Mouse (Mus musculus): Measurements from ENCODE around the gene Erv3. TPM values are rescaled to one million over a fixed set of nuclear protein-coding genes. Genes with fewer than 3 reads are reported as not detected.

Erv3 gene
- not detected in 2 replicates for polyA plus RNA-seq (2015; fragmentation: Nextera tagmentation; extraction: Ambion mirVana)

GRCm38 (mm10) chr2:131859721-131860120 is at the start of gene Erv3:
Erv3 (minus strand) TSS chr2:131859747.
- H3K27ac ChIP-seq = no peak within 1 kb of the TSS
- no peak within 1 kb of the TSS for H3K9ac ChIP-seq
- H3K36me3 ChIP-seq = no peaks in the 10 kb centered on the region
- H3K4me3 ChIP-seq (replicated peaks) = no peak within 1 kb of the TSS
- no peaks in the 10 kb centered on the region for H3K4me1 ChIP-seq
- H3K27me3 ChIP-seq = no peaks in the 10 kb centered on the region
- ATAC-seq (replicated peaks; ENCODE audit: low FRiP score) = no peak
- H3K4me2 ChIP-seq = no peak within 1 kb of the TSS
- no peaks in the 10 kb centered on the region for H3K9me3 ChIP-seq (replicated peaks)
- 65% methylated on average over 5 of the region's 5 CpGs for WGBS

- H3K4me2 ChIP-seq = peak overlapping the region; percentile 88; the same call in 1 of the 2 replicates
- H3K9ac ChIP-seq = no peak overlapping the region
- H3K4me1 ChIP-seq = peaks cover 31% of the 10 kb centered on the region
- peak; percentile 12 for ATAC-seq (replicated peaks; ENCODE audit: low FRiP score)
- H3K27ac ChIP-seq = 0 out of 2 replicates have a peak overlapping the region, but pooled peaks have one; percentile 28
- WGBS = 38% methylated on average over 1 of the region's 1 CpGs
- no peaks in the 10 kb centered on the region for H3K9me3 ChIP-seq (replicated peaks)
- H3K4me3 ChIP-seq (replicated peaks) = no peak overlapping the region
- 0 out of 2 replicates have a peak, but pooled peaks cover 3% of the 10 kb centered on the region for H3K27me3 ChIP-seq
- no peaks in the 10 kb centered on the region for H3K36me3 ChIP-seq
Measured at GRCm38 (mm10) chr2:131908906-131909305, 49.4 kb upstream of the Erv3 start.

- no peak overlapping the region for H3K4me3 ChIP-seq (replicated peaks)
- no peaks in the 10 kb centered on the region for H3K36me3 ChIP-seq
- 68% methylated on average over 7 of the region's 7 CpGs for WGBS
- H3K27me3 ChIP-seq = 0 out of 2 replicates have a peak, but pooled peaks cover 3% of the 10 kb centered on the region
- peak; percentile 56 for ATAC-seq (replicated peaks; ENCODE audit: low FRiP score)
- no peaks in the 10 kb centered on the region for H3K9me3 ChIP-seq (replicated peaks)
- no peak overlapping the region for H3K9ac ChIP-seq
- peaks cover 31% of the 10 kb centered on the region for H3K4me1 ChIP-seq
- no peak overlapping the region for H3K4me2 ChIP-seq
- H3K27ac ChIP-seq = peak overlapping the region; percentile 28; the same call in 1 of the 2 replicates
Measured at GRCm38 (mm10) chr2:131908351-131908861, 48.9 kb upstream of the Erv3 start.

GRCm38 (mm10) chr2:131907311-131907710 is 47.8 kb upstream of the Erv3 start:
- no peak overlapping the region for H3K4me3 ChIP-seq (replicated peaks)
- 0 out of 2 replicates have a peak, but pooled peaks cover 3% of the 10 kb centered on the region for H3K27me3 ChIP-seq
- H3K4me1 ChIP-seq = peaks cover 28% of the 10 kb centered on the region
- no peak overlapping the region for H3K27ac ChIP-seq
- no peaks in the 10 kb centered on the region for H3K9me3 ChIP-seq (replicated peaks)
- no peaks in the 10 kb centered on the region for H3K36me3 ChIP-seq
- ATAC-seq (replicated peaks; ENCODE audit: low FRiP score) = no peak
- no peak overlapping the region for H3K9ac ChIP-seq
- H3K4me2 ChIP-seq = no peak overlapping the region
- 86% methylated on average over 5 of the region's 5 CpGs for WGBS

GRCm38 (mm10) chr2:131906846-131907245 is 47.3 kb upstream of the Erv3 start:
- ATAC-seq (replicated peaks; ENCODE audit: low FRiP score) = no peak
- Histone ChIP-seq H3K4me3 (replicated peaks) (no peak overlapping the region), H3K27me3 (0 out of 2 replicates have a peak, but pooled peaks cover 3% of the 10 kb centered on the region), H3K4me2 (no peak overlapping the region), H3K27ac (no peak overlapping the region), H3K9me3 (replicated peaks) (no peaks in the 10 kb centered on the region), H3K4me1 (peaks cover 28% of the 10 kb centered on the region), H3K36me3 (no peaks in the 10 kb centered on the region), H3K9ac (no peak overlapping the region)
- 76% methylated on average over 1 of the region's 1 CpGs for WGBS

- no peak overlapping the region for H3K27ac ChIP-seq
- peaks cover 24% of the 10 kb centered on the region for H3K4me1 ChIP-seq
- no peaks in the 10 kb centered on the region for H3K36me3 ChIP-seq
- no peaks in the 10 kb centered on the region for H3K9me3 ChIP-seq (replicated peaks)
- H3K27me3 ChIP-seq = 0 out of 2 replicates have a peak, but pooled peaks cover 3% of the 10 kb centered on the region
- H3K4me2 ChIP-seq = no peak overlapping the region
- no peak for ATAC-seq (replicated peaks; ENCODE audit: low FRiP score)
- H3K9ac ChIP-seq = no peak overlapping the region
- WGBS = 94% methylated on average over 3 of the region's 3 CpGs
- no peak overlapping the region for H3K4me3 ChIP-seq (replicated peaks)
Measured at GRCm38 (mm10) chr2:131906266-131906665, 46.7 kb upstream of the Erv3 start.

GRCm38 (mm10) chr2:131905776-131906175 is 46.2 kb upstream of the Erv3 start:
- no peak overlapping the region for H3K9ac ChIP-seq
- no peaks in the 10 kb centered on the region for H3K9me3 ChIP-seq (replicated peaks)
- 0 out of 2 replicates have a peak, but pooled peaks cover 3% of the 10 kb centered on the region for H3K27me3 ChIP-seq
- H3K4me1 ChIP-seq = peaks cover 19% of the 10 kb centered on the region
- no peak overlapping the region for H3K27ac ChIP-seq
- no peak overlapping the region for H3K4me3 ChIP-seq (replicated peaks)
- H3K36me3 ChIP-seq = no peaks in the 10 kb centered on the region
- 47% methylated on average over 6 of the region's 6 CpGs for WGBS
- no peak overlapping the region for H3K4me2 ChIP-seq
- ATAC-seq (replicated peaks; ENCODE audit: low FRiP score) = no peak

- WGBS = 60% methylated on average over 5 of the region's 5 CpGs
- H3K4me3 ChIP-seq (replicated peaks) = no peak overlapping the region
- H3K4me1 ChIP-seq = peaks cover 15% of the 10 kb centered on the region
- no peak overlapping the region for H3K27ac ChIP-seq
- H3K36me3 ChIP-seq = no peaks in the 10 kb centered on the region
- no peaks in the 10 kb centered on the region for H3K9me3 ChIP-seq (replicated peaks)
- H3K9ac ChIP-seq = no peak overlapping the region
- ATAC-seq (replicated peaks; ENCODE audit: low FRiP score) = no peak
- no peak overlapping the region for H3K4me2 ChIP-seq
- no peaks in the 10 kb centered on the region for H3K27me3 ChIP-seq
Measured at GRCm38 (mm10) chr2:131905025-131905424, 45.5 kb upstream of the Erv3 start.

GRCm38 (mm10) chr2:131902867-131903266 is 43.3 kb upstream of the Erv3 start:
- H3K4me3 ChIP-seq (replicated peaks) = no peak overlapping the region
- WGBS = 48% methylated on average over 8 of the region's 8 CpGs
- H3K27me3 ChIP-seq = no peaks in the 10 kb centered on the region
- H3K9ac ChIP-seq = no peak overlapping the region
- no peaks in the 10 kb centered on the region for H3K36me3 ChIP-seq
- no peaks in the 10 kb centered on the region for H3K9me3 ChIP-seq (replicated peaks)
- H3K4me2 ChIP-seq = no peak overlapping the region
- H3K4me1 ChIP-seq = 0 out of 2 replicates have a peak, but pooled peaks cover under 1% of the 10 kb centered on the region
- no peak overlapping the region for H3K27ac ChIP-seq
- ATAC-seq (replicated peaks; ENCODE audit: low FRiP score) = no peak

- H3K9me3 ChIP-seq (replicated peaks) = no peaks in the 10 kb centered on the region
- H3K4me2 ChIP-seq = no peak overlapping the region
- WGBS = 17% methylated on average over 2 of the region's 3 CpGs
- no peak for ATAC-seq (replicated peaks; ENCODE audit: low FRiP score)
- no peak overlapping the region for H3K4me3 ChIP-seq (replicated peaks)
- no peak overlapping the region for H3K27ac ChIP-seq
- no peaks in the 10 kb centered on the region for H3K27me3 ChIP-seq
- no peaks in the 10 kb centered on the region for H3K4me1 ChIP-seq
- H3K36me3 ChIP-seq = no peaks in the 10 kb centered on the region
- H3K9ac ChIP-seq = no peak overlapping the region
Measured at GRCm38 (mm10) chr2:131902423-131902822, 42.9 kb upstream of the Erv3 start.

GRCm38 (mm10) chr2:131897336-131898109 is 38.0 kb upstream of the Erv3 start:
- H3K9ac ChIP-seq = no peak overlapping the region
- no peaks in the 10 kb centered on the region for H3K27me3 ChIP-seq
- H3K9me3 ChIP-seq (replicated peaks) = no peaks in the 10 kb centered on the region
- 92% methylated on average over 12 of the region's 12 CpGs for WGBS
- no peaks in the 10 kb centered on the region for H3K4me1 ChIP-seq
- H3K4me3 ChIP-seq (replicated peaks) = no peak overlapping the region
- no peak overlapping the region for H3K27ac ChIP-seq
- H3K4me2 ChIP-seq = no peak overlapping the region
- no peak for ATAC-seq (replicated peaks; ENCODE audit: low FRiP score)
- no peaks in the 10 kb centered on the region for H3K36me3 ChIP-seq

- WGBS = 89% methylated on average over 4 of the region's 4 CpGs
- H3K36me3 ChIP-seq = no peaks in the 10 kb centered on the region
Measured at GRCm38 (mm10) chr2:131896011-131896410, 36.5 kb upstream of the Erv3 start.

More at GRCm38 (mm10) chr2:131896011-131896410, 36.5 kb upstream of the Erv3 start:
- H3K27me3 ChIP-seq = no peaks in the 10 kb centered on the region
- H3K4me1 ChIP-seq = no peaks in the 10 kb centered on the region
- H3K27ac ChIP-seq = no peak overlapping the region
- no peak overlapping the region for H3K4me2 ChIP-seq
- no peak for ATAC-seq (replicated peaks; ENCODE audit: low FRiP score)
- H3K4me3 ChIP-seq (replicated peaks) = no peak overlapping the region
- H3K9me3 ChIP-seq (replicated peaks) = no peaks in the 10 kb centered on the region
- H3K9ac ChIP-seq = no peak overlapping the region
